Mouse (Mus musculus) lung, adult 2 months (tissue): ENCODE measurements at regions not wholly inside any gene's neighbourhood (a gene's known extent, or its start where the extent isn't known, plus 50 kb on each side); places are given as distances from the start of the nearest gene placed in this dataset.
A peak's percentile ranks its signal among the peaks of the same experiment; 100 is the strongest.

Experiments used
- CTCF ChIP-seq: fragments of 200-500 bp; IDR thresholded peaks from 2 replicates; pipeline ENCODE4 v1.5.1; 2011; ENCODE audit warnings: mild to moderate bottlenecking, low read length, control low read depth; ENCODE audit not compliant: insufficient read depth
- POLR2A ChIP-seq: fragments of 200-500 bp; IDR thresholded peaks from 2 replicates; pipeline ENCODE4 v1.6.1; 2011; ENCODE audit warnings: low read depth, mild to moderate bottlenecking, control low read depth, low read length, borderline replicate concordance; ENCODE audit errors: extremely low read depth

DNA sequence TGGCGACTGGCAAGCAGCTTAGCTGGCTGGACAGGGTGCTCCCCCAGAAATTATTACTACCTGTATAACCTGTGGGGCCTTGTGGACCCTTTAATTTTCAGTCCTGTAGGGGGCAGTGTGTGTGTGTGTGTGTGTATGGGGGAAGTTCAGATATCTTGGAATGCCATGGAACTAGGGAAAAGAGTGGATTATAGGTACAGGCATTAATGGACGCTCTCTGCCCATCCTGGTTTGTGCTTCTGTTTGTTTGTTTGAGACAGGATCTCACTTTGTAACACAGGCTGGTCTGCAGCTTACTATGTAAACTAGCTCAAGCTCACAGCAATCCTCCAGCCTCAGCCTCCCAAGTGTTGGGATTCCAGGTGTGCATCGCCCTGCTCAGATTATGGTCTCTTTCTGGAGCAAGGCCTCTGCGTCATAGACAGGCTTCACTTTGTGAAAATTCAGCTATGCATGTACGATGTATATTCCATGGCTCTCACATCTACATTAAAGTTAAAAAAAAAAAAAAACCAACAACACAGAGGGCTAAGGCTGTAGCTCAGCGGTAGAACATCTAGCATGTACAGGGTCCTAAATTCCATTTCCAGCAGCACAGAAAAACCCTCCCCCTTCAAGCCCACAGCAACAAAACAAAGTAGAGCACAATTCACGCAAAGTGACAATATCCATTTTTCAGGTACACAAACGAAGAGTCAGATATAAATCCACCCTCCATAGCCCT, 50.7 kb upstream of the Ddx3x start:
- 0 out of 2 replicates have a peak, but pooled peaks have one; percentile 5 for TF ChIP-seq CTCF
- TF ChIP-seq POLR2A, result no peak
